Mouse (Mus musculus) kidney, adult 2 months (tissue): Measurements from ENCODE around the gene Hipk2.

Experiments
- CTCF ChIP-seq: fragments of 200-500 bp; conservative IDR thresholded peaks from 2 replicates; pipeline ENCODE4 v1.5.1; 2011; ENCODE audit warnings: low read depth, mild to moderate bottlenecking, control low read depth, low read length, moderate library complexity, mixed read lengths; ENCODE audit not compliant: insufficient read depth, insufficient read length
- POLR2A ChIP-seq: fragments of 200-500 bp; IDR thresholded peaks from one replicate; pipeline ENCODE4 v1.6.1; 2011; ENCODE audit warnings: low read depth, low read length, control low read depth

DNA sequence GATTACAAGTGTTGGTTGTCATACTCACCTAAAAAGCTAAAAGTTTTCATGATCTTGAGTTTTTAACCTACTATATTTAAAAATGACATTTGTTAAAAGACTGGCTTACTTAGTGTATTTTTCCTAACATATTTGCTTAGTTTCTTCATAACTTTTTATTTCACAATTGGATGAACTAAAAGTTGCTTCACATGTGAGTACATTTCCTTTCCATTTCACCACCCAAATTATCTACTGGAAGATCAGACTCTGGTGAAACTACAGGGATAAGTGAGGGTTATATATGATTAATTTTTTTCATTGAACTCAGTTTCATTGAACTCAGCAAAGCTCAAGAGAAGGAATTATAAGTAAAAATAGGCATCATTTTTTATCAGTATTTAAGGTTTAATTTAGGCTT is 50.1 kb downstream of the Hipk2 start:
- TF ChIP-seq CTCF (no peak), POLR2A (no peak)
